Mouse (Mus musculus) heart, postnatal 0 days (tissue): ENCODE measurements around the gene Ppfia4.

ENCODE experiments used
- CTCF ChIP-seq: IDR thresholded peaks from 2 replicates; pipeline ENCODE4 v1.5.1; 2016; ENCODE audit warnings: antibody characterized with exemption, control low read depth, low read depth
- EP300 ChIP-seq: IDR thresholded peaks from 2 replicates; pipeline ENCODE4 v1.6.1; 2016; ENCODE audit warnings: antibody characterized with exemption, low read depth

DNA sequence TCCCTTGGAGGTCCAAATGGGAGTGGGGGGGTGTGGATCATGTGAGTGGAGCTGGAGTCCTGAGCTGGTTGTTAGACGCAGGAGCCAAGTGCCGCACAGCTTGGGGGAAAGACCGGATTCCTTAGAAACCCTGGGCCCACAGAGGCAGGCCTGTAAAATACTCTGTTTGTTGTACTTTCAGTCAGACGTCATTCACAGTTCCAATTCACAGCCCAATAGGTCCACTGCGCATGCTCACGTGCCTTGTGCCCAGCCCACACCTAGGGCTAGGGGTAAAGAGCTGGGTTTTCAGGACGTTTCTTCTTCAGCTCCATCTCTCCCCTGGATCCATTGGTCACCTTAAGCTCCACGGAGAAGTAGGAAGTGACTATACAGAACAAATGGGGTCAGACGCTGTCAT, 40.1 kb downstream of the Ppfia4 start:
- no peak for TF ChIP-seq EP300
- no peak for TF ChIP-seq CTCF
